Mouse (Mus musculus) cerebellum, adult 9-11 months (tissue): ENCODE results near the gene Jarid2.
A peak's percentile ranks its signal among the peaks of the same experiment; 100 is the strongest.

Experiments
- DNase-seq: peaks from one replicate; pipeline ENCODE4 v3.0.0; 2022

Gene Jarid2

DNA sequence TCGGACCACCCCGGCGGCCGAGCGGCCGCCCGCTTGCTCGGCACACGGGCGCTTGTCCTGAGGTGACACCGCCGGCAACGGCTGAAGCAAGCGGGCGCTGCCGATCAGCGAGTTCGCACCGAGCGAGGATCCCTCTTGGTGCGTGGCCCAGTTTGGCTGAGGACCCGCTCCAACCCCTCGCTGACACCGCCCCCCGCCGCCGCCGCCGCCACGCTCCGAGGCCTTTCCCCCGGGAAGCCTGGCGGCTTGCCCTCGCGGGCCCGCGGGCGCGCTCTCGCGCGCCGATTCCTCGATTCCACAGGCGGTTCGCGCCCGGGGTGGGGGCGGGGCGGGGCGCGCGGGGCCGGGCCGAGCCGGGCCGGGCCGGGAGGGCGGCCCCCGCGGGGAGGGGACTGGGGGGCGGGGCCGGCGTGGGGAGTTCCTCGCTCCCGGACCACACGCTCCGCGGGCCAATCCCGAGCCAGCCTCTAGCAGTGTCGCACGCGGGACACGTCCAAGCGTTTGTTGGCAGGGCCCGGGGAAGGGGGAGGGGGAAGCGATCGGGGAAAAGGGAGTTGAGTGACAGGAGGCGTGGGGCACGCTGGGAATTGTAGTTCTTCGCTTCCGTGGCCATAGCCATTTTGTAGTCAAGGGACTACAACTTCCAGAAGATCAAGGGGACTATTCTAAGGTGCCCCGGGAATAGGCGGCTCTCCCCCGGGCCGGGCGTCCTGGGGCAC lies 1.0 kb downstream of the Jarid2 start:
- DNase-seq: peak; percentile 100

DNA sequence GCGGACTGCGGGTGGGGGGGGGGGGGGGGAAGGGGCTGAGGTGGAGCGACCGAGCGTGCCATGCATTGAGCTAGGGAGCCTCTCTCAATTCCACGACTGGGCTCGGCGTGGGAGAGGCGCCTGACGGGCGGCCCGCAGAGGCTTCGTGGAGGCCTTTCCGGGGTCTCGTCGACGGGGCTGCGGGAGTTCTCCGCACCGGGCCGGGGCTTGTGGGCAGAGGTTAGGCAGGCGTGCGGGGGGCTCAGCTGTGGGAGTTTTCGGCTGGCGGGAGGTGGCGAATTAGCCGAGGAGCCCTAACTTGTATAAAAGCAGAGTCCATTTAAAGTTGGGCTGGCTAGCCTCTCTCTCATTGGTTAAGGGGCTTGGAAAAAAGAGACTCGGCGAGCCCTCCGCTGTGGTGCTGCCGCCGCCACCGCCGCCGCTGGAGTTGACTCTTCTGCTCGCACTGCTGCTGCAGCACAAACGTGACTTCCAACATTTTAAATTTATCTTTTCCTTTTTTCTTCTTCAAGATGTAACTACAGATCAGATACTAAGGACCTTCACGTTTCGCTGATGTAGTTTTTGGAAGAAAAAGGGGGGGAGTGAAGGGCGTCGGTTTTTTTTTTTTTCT lies 1.8 kb downstream of the Jarid2 start:
- DNase-seq: peak; percentile 91

DNA sequence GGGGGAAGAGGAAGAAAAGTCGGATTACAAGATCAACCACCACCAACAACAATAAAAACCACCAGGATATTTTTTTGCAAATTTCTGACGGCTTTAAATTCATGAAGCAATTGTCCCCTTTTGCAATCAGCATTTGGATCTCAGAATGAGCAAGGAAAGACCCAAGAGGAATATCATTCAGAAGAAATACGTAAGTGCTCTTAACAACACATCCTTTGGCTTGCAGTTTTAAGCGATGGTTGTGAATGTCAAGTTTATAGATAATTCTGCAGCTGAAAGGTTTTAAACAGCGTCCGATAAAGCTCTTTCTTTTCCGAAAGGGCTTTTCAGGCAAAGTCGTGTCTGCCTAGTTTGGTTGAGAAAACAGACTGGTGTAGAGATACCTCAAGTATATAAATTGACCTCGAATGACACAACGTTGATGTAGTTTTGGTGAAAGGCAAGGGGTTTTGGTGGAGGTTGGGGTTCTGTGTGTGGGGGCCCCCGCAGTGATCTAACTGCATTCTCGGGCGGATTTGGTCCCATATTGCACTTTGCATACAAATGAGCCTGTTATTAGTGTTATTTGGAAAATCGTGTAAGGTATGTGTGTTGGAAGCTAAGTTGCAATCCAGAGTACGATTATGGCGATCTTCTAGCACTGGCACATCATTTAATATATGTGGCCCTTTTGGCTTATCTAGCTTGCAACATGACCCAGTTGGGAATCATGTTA lies 2.6 kb downstream of the Jarid2 start:
- peak; percentile 28 for DNase-seq

DNA sequence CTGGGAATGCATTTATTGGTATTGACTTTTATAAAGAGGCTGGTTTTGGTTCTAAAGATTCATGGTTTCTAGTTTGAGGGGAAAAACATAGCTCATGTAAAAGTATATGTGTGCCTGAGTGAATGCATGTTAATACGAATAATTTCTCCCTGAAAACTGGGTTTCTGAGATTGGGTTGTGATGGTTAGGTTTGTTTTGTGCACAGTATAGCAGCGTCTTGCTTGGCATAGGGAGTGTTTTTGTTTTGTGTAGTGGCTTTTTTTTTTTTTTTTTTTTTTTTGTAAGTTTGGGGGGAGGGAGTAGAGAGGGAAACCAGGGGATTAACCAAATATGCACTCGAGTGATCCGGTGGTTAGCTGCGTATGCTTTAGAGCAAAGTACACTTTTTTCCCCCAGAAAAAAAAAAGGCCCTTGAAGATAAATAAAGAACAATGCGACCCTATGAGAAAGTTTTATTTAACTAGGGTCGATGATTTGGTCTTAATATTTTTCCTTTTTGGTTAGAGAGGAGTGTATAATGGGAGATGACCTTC lies 3.2 kb downstream of the Jarid2 start:
- no peak for DNase-seq

DNA sequence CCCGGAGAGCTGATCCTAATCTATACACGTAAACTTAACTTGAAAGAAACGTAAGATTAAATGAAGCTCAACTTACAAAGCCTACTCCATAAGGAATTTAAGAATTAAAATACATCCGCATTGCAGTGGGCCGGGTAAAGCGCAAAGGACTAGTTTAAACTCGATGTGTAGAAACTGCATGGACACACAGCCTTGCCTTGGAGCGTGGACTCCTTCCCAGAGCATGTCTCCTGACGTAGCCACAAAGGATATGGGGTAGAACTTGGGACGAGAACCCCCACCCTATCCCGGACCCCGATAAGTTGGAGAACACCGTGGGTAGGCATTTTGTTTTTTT lies 3.7 kb downstream of the Jarid2 start:
- DNase-seq: no peak

DNA sequence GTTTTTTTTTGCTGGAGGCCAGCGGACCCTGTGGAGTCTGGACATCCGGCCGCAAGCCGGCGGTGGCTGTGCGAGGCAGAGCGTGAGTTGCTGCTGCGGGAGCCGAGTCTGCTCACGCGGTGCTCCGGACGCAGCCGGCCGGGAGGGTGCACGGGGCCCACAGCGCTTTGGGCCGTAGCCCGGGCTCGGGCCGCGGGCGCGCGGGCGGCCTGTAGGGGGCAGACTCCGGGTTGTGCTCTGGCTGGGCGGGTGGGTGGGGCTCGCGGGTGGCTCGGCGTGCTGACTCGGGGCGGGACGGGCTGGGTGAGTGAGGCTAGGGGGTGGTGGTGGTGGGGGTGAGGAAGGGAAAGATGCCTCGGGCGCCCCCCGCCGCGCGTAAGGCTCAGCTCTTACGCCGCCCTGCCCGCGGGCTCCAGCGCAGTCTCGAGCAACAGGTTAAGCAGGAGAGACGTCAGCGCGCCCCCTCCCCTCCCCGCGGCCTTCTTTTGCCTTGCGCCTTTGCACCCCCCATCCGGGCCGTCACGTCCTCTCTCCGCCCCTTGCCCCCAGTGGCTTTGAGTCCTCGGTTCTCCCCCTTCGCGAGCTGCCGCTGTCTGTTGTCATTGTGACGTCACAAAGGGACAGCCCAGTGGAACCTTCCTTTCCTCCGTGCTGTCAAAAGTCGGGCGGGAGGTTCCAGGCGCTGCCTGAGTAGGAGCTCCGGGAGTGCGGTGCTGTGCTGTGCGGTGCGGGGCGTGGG lies 4.3 kb downstream of the Jarid2 start:
- DNase-seq: peak; percentile 85

DNA sequence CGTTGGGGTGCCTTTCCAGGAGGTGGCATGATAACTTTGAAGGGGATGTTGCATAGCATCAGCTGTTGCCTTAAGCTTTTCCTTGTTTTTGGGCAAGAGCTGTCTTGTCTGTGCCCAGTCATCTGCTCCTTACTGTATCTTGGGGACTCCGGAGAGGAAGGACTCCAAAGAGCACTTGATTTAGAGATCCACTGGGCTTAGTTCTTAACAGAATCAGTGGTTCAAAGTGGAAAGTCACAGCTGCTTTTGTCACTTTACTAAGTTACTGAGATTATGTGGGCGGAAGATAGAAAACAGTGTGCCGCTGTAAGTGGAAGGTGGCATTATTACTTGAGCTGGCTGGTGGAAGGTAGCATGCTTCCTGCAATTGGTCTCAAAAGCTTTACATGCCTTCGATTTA lies 5.2 kb downstream of the Jarid2 start:
- DNase-seq: no peak

DNA sequence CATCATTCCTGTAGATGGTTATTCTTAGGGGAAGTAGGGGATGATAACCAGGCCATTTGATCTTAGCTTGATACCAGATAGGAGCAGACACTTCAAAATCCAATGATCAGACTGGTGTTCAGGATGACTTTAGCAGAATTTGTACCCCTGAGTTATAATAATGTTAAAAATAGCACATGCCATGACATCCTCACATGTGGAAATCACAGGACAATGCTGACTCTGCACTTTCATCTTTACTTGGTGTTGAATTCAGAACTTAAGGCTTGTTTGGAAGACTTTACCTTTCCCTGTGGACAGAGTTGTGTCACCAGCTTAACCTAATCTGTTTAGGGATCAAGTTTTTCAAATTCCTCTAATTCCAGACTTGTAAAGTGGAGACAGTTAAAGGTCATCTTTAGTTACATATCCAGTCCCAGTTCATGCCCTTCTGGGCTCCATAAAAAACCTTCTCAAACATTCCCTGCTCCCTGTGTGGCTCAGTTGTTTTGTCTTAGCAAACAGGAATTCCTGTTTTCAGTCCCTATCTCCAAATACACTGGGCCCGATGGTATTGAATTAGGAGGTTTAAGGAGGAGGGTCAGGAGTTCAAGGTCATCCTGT lies 5.9 kb downstream of the Jarid2 start:
- DNase-seq: no peak

DNA sequence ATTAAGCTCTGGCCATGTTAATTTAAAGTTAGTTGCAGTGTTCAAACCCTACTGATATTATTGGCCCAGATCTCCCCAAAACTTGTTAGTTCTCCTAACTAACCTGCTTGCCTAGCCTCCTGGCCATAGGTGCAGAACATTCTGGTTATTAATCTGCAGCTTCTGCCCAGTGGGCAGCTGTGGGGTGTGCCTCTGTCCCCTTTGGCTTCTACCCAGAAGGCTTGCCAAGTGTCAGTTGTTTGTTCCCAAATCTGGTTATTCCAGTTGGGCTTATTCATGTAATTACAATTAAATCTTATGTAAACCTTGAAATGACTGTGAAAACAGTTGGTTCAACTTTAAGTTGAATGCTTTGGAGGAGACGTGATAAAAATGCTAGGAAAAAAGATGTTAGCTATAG lies 8.0 kb downstream of the Jarid2 start:
- DNase-seq: no peak

DNA sequence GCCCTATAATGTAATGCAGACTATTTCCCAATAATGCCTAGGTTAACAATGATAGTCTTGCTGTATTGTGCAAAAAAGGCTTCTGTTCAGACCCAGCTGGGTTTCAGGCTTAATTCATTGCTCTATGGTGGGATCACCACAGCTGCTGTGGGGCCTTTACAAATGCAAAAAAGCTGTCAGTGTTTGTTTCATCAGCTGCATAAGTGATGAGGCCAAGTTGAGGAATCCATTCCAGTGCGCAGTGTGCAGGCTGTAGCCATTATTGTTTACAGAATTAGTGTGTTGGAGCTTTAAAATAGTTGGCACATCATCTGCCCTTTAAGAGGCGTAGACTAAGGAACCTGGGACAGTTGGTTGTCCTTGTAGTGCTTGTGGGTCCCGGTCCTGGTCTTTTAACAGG lies 22.5 kb downstream of the Jarid2 start:
- DNase-seq: no peak

DNA sequence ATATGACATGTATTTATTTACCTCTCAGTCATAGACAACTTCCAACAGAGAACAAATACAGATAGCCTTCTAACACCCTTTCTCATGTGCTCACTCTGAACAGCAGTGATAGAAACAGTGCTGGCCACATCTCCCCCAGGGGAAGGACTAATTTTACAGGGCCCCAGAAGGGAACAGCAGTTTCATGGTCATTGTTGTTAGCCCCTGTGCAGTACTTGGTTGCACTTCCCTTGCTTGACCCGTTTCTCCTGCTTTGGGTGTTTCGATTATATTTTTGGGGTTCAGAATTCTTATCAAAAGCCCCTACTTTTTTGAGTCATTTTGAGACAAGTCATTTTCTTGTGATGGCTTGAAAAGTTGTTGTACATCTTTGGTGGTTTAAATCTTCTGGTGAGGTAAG lies 23.9 kb downstream of the Jarid2 start:
- no peak for DNase-seq

DNA sequence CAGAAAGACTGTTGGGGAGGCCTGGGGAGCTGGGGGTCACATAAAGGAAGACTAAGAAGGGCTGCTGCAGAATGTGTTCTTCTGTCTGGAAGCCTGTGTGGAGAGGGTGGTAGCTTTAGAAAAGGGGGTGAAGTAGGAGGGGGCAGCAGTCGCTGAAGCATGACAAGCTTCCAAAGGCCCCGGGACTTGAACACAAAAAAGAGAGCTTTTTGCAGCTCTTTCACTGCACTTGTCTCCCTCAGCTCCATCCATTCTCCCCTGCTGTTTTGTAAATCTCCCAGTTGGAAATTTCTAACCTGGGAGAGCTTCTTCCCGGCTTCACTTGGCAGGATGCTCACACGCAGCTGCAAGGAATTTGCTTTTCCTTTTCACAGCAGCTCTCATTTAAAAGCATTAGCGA lies 26.2 kb downstream of the Jarid2 start:
- no peak for DNase-seq

DNA sequence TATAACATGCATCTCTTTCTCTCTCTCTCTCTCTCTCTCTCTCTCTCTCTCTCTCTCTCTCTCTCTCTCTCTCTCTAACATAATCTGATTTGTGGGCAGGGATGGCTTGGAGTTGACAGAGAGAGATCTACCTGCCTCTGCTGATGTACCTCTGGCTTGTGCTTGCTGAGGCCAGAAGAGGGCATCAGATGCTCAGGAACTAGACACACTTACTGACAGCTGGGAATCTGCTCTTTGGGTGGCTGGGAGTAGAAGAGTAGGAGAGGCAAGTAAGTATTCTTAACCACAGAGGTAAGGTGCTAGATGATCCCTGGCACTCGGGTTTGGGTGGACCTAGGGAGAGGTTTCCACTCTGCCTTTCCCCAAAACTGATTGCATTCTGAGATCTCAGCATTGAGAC lies 29.5 kb downstream of the Jarid2 start:
- DNase-seq: peak; percentile 45

DNA sequence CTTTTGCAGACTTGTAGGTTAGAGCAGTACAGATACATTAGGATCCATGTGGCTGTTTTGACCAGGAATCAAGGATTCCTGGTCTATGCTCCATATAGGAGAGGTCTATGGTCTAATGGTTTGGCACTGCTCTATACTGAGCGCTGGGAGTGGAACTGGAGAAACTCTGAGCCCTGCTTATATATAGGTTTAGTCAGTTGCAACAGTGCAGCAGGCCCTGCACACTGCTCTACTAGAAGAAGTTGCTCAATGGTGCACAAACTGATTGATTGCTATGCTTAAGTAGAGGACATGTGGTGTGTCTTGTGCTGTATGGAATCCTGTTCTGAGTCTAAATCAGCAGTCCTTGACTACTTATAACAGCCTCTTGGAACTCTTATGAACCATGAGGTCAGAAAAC lies 31.5 kb downstream of the Jarid2 start:
- DNase-seq: no peak

DNA sequence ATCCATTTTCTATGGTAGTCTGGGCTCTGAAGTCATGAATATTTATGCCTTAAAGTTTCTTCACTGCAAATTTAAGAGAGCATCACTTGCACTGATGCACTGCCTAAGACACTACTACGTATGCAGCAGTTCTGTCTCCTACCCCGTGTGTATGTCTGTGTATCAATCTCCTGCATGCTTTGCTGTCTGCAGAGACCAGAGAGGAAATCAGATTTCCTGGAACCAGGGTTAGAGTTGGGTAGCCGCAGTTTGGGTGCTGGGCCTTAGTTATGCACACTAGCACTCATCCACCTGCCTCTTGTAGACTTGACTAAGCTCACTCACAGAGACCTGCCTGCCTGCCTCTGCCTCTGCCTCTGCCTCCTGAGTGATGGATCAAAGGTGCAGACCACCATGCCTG lies 33.8 kb downstream of the Jarid2 start:
- no peak for DNase-seq

DNA sequence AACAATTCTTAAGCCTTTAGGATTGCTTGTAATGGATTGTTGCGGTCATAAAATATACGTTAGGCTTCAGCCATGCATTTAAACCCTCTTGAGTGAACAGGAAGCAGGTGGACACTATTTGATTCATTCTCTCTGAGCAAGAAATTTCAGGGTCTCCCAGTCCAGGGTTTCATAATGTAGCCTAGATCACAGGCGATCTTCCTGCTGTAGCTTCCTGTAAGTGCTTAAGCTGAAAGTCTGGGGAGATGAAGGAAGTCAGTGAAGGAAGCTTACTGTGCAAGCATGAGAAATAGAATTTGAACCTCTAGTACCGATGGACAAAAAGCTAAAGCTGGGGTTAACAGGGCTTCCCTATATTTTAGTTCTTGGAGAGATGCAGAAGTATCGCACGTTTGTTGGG lies 38.5 kb downstream of the Jarid2 start:
- DNase-seq: no peak

DNA sequence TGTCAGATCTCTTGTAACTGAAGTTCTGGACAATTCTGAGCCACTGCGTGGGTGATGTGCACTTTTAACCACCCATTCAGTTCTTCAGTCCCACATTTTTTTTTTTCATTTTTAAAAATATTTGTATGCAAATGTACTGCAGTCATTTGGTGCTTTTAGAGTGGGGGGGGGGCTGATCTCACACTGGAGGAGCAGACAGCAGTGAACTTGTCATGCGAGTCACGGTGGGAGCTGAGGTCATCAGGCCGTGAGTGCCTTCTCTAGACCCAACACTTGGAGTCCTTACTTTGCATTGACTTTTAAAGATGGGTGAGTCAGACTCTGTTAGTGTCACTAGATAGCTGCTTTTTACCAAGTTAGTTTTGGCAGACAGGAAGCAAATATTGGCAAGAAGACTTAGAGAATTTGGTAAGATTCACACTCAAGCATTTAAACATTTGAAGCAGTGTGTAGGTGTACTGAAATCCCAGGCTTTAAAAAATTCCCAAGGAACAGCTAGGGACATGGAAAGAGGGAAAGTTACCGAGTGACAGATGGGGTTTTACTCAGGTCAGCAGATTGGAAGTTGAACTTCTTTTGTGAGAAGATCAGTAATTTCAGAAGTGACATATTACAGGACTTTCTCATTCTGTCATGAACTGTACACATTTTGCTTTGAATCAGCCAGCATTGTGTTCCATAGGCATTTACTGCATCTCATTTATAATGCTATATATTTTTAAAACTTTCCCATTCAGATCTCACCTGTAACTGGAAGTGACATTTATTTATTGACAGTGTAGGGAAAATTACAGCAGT lies 41.7 kb downstream of the Jarid2 start:
- DNase-seq: no peak

DNA sequence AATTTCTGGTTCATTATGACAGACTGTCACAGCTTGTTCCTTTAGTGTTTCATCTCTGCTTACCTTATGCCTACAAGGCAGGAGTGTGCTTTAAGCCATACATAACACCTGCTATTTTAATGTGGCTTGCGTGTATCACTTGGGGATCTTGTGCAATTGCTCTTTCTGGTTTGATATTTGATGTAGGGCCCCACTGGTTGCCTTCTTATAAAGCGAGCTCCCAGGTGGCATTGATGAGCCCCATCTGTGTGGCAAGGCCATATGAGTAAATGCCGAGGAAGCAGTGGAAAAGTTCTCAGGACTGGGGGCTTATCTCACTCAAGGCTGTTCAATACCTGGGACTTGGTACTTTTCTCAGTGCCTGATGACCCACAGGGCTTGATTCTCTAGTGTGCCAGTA lies 43.5 kb downstream of the Jarid2 start:
- DNase-seq: no peak

DNA sequence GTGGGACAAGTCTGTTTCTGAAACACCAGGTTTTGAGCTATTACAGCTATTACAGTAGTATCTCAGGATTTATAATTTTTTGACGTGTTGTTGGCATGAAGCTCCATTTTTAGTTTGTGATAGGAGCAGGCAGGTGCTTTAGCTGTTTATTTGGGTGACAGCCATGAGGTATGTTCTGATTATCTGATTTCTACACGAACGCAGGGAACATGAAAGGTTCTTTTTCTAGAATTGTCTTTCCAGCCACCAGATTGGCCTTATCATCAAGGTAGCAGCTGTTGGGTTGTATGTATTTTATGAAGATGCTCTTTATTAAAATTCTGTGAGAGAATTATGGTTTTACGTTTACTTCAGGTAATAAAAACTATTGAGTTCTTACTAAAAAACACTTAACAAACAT lies 45.1 kb downstream of the Jarid2 start:
- no peak for DNase-seq

DNA sequence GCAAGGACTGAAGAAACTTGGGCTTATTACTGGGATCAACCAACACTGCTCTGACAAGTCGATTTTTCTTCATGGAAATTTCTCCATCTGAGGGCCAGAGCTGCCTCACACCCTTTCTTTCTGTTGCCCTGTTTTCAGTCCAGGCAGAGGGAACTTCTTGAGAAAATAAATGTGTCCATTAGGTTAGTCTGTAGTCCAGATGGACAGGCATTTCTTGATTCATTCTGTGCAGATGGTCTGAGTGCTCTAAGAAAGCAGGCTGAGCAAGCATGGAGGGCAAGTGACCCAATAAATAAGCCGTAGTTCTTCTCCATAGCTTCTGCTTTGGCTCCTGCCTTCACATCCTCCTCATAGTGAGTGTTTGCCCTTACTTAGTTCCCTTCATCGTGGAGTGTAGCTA lies 46.1 kb downstream of the Jarid2 start:
- no peak for DNase-seq

DNA sequence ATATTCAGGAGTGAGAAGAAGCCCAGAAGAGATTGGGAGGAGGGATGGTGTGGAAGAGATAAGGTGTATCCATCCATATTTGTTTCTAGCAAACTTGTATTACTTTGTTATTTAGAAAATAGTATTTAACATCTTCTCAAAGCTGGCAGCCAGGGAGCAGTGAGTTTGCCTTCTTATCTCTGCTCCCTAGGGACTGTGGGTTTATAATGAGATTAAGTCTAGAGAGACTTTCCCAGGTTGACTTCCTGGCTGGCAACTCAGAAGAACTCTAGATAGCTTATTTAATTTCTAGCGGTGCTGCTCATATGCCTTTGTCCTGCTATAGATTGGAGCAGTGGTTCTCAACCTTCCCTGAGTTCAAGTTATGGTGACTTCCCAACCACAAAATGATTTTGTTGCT lies 51.2 kb downstream of the Jarid2 start:
- no peak for DNase-seq

DNA sequence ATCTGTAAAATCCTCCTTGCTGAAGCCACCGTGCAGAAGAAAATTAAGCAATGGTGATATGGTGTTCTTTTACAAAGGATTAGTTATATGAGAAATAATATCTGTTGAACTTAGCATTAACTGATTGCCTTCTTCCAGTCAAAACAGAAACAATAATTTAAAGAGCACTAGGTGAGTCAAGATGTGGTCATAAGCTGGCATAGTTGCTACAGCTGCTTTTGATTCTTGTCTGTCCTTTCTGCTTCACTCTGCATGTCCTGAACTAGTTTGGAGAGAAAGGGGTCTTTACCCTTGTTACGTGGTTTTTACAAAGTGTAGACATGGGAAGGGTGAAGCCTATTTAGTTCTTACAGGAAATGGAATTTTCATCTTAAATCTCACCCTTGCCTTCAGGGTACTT lies 51.9 kb downstream of the Jarid2 start:
- no peak for DNase-seq
